Mouse (Mus musculus) heart, adult 2 months (tissue): ENCODE data around the gene Pex13.

Source experiments
- CTCF ChIP-seq: fragments of 200-600 bp; IDR thresholded peaks from 2 replicates; pipeline ENCODE4 v1.8.1; 2022; ENCODE audit warnings: antibody characterized with exemption, mild to moderate bottlenecking, moderate library complexity
- EP300 ChIP-seq: fragments of 200-500 bp; IDR thresholded peaks from 2 replicates; pipeline ENCODE4 v1.6.1; 2011; ENCODE audit warnings: low read depth, low read length, control low read depth; ENCODE audit not compliant: insufficient read depth
- POLR2A ChIP-seq: fragments of 200-500 bp; IDR thresholded peaks from 2 replicates; pipeline ENCODE4 v1.6.1; 2011; ENCODE audit warnings: mild to moderate bottlenecking, low read depth, low read length, control low read depth; ENCODE audit not compliant: insufficient read depth

DNA sequence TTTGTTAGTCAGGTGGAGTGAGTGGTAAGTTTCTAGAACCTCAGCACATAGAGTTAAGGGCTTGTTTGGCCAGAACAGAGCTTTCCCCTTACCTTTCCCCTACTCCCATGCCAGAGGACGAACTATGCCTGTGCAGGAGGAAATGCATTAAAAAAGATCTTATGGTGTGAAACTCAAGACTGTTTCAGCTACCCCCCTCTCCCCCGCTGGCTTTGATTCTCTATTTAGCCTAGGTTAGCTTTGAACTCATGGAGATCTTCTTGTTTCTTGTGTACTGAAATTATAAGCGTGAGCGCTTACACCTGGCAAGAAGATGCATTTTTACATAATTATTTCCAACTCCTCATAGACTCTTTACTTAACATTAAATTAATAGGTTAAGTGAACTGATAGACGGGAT is 767 bp upstream of the Pex13 start:
- TF ChIP-seq CTCF (no peak), POLR2A (no peak), EP300 (no peak)
